Mouse (Mus musculus): ENCODE results near the gene Tex261. TPM values are rescaled to one million over a fixed set of nuclear protein-coding genes. Genes with fewer than 3 reads are reported as not detected.

Tex261 gene
- polyA plus RNA-seq, 1 experiment: not detected

GRCm38 (mm10) chr6:83722526-83722925 lies 53.1 kb downstream of the Tex261 start:
- 19% methylated on average over 6 of the region's 6 CpGs for WGBS
- no peak overlapping the region for H3K4me3 ChIP-seq (ENCODE audit: insufficient read depth, low read depth, low read length)
- H3K27ac ChIP-seq (ENCODE audit: insufficient read depth, low read depth, low read length): no peak overlapping the region
- no peaks in the 10 kb centered on the region for H3K4me1 ChIP-seq (ENCODE audit: control insufficient read depth, insufficient read depth, low read length)
- TF ChIP-seq CTCF (IDR thresholded peaks at IDR 0.05; ENCODE audit: insufficient read depth, low read depth, low read length) (no peak), POLR2A (IDR thresholded peaks at IDR 0.05; ENCODE audit: insufficient read depth, low read depth, low read length) (no peak)

Other genes with a start within 250 kb of the Tex261 start
- not detected in 2 replicates for gene Actg2, start 239.5 kb downstream of the Tex261 start, polyA plus RNA-seq (2012; ENCODE audit: insufficient read depth, insufficient read length, low replicate concordance, missing spikeins)
- gene Stambp, start 203.1 kb downstream of the Tex261 start, polyA plus RNA-seq (2012; ENCODE audit: insufficient read depth, insufficient read length, low replicate concordance, missing spikeins): not detected in 2 replicates
- gene Clec4f, start 119.6 kb downstream of the Tex261 start, polyA plus RNA-seq (2012; ENCODE audit: insufficient read depth, insufficient read length, low replicate concordance, missing spikeins): not detected in 2 replicates
- not detected in 2 replicates for gene Cd207, start 98.0 kb downstream of the Tex261 start, polyA plus RNA-seq (2012; ENCODE audit: insufficient read depth, insufficient read length, low replicate concordance, missing spikeins)
- gene Vax2, start 64.5 kb downstream of the Tex261 start, polyA plus RNA-seq (2012; ENCODE audit: insufficient read depth, insufficient read length, low replicate concordance, missing spikeins): not detected in 2 replicates
- not detected in 2 replicates for gene Atp6v1b1, start 32.8 kb downstream of the Tex261 start, polyA plus RNA-seq (2012; ENCODE audit: insufficient read depth, insufficient read length, low replicate concordance, missing spikeins)
- gene Ankrd53, start 13.2 kb downstream of the Tex261 start, polyA plus RNA-seq (2012; ENCODE audit: insufficient read depth, insufficient read length, low replicate concordance, missing spikeins): not detected in 2 replicates
- not detected in 2 replicates for gene Nagk, start 19.2 kb upstream of the Tex261 start, polyA plus RNA-seq (2012; ENCODE audit: insufficient read depth, insufficient read length, low replicate concordance, missing spikeins)
- gene Paip2b, start 55.9 kb upstream of the Tex261 start, polyA plus RNA-seq (2012; ENCODE audit: insufficient read depth, insufficient read length, low replicate concordance, missing spikeins): not detected in 2 replicates
- gene Zfp638, start 91.3 kb upstream of the Tex261 start, polyA plus RNA-seq (2012; ENCODE audit: insufficient read depth, insufficient read length, low replicate concordance, missing spikeins): 241 TPM in 1 of 2 replicates, not detected in the other
- gene Dysf, start 232.8 kb upstream of the Tex261 start, polyA plus RNA-seq (2012; ENCODE audit: insufficient read depth, insufficient read length, low replicate concordance, missing spikeins): not detected in 2 replicates